Mouse (Mus musculus) testis, postnatal 14 days (tissue): ENCODE results near the gene Slfn3.
"Not testable (repeated sequence)": the region's sequence is repeated elsewhere in the genome, so short reads cannot be mapped to it uniquely, and the experiment has no call there.

ENCODE experiments used
- DNase-seq: peaks from one replicate; pipeline ENCODE4 v3.0.0; 2021; ENCODE audit warnings: low spot score

Slfn3 gene

DNA sequence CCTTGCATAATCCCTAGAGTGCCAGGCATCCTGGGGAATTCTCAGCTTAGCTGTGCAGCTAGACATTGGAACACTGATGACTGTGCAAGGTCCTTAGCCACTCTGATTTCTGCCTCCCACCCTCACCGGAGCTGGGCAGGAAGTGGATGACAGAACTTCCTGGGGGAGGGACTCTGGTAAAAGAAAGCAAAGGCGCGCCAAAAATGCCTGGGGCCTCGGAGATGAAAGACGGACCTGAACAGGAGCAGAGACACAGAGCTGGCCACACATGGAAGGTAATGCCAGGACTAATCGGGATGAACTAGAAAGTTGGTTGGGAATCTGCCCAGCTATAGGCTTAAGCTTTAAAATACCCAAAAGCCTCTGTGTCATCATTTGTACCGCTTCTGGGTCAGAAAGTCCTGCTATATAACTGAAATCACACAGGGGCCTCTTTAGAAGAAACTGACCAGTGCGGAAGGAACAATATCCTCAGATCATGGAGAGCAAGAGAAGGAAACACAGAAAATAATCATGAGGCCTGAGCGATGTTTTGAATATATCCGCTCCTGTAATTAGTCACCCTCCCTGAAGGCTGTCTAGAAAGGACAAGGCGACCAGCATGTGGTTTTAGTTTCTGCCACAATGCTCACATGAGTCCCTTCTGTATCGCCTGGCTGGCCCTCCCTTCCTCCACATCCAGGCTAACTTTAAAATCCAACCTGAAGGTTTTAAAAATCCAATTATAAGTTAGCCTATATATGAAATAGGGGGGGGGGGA, at the start of gene Slfn3:
Gene Slfn3, plus strand, starts transcription at position 197 of the 760 bp plus-strand sequence.
- DNase-seq, result no peak

DNA sequence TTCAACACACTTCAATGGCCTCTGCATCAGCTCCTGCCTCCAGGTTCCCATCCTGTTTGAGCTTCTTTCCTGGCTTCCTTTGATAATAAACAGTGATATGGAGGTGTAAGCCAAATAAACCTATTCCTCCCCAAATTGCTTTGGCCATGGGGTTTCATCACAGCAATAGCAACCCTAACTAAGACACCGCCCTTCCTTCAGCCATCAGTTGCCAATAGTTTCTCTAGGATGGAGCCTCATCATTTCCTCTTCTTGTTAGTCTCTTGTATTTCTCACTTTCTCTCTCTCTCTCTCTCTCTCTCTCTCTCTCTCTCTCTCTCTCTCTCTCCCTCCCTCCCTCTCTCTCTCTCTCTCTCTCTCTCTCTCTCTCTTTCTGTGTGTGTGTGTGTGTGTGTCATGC, 42.2 kb upstream of the Slfn3 start:
- not testable (repeated sequence) for DNase-seq

DNA sequence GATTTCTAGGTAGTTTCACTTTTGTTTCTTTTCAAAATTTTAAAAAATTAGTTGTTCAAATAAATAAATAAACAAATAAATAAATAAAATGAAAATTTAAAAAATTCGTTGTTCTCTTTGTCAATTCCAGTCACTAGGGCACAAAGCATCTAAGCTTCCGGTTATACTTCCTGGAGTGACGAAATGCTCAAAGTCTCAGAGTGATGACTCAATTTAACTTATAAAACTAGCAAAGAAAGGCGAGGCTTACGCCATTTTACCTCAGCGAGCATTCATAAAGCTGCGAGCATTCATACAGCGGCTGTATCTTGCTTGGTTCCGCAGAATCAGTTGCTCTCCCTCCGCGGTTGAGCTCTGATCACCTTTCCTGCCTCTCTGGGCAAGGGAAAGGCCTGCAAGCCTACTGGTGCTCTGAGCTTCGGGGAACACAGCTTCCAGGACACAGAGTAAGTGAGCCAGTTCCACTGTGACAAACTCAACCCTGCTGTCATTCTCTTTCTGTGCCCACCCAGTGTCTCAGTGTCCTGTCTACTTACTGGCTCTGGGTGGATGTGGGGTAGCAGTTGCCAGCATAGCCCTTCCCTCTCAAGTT, 16.1 kb upstream of the Slfn3 start, which contains the start of gene Slfn4:
Gene Slfn4, plus strand, starts transcription at position 239 of the 592 bp plus-strand sequence.
- no peak for DNase-seq

DNA sequence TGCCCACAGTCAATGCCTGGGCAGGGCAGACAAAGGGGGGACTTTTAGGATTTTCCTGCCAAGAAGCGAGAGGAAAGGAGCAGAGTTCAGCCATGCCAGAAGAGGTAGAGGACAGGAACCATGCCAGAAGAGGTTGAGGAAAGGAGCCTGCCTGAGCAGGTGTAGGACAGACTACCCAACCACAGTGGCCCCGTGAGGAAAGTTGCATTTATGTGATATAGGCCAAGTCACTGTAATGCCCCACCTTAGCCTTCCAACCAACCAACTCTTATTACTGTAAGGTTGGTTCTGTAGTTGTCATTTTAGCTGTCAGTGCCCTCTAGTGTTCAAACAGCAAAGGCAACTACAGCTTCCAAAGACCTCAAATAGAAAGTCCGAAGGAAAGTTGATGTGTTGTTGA, 871 bp downstream of the Slfn3 start:
- DNase-seq, result no peak

DNA sequence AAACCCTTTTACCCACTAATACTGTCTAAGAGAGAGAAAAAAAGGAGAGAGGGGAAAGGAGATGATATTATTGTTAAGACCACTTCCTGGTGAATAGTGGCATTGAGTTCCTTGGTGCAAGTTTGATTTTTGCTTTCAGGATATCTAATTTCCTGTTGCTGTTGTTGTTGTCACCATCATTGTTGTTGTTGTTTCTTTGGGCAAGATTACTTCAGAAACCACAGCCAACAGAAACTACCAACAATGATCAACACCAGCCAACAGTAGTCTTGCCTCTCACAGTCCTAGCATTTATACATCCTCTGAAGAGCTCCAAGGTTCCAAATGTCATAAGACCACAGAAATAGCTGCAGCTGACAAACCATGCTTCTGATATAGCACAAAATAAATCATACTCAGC, 13.9 kb downstream of the Slfn3 start:
- no peak for DNase-seq

DNA sequence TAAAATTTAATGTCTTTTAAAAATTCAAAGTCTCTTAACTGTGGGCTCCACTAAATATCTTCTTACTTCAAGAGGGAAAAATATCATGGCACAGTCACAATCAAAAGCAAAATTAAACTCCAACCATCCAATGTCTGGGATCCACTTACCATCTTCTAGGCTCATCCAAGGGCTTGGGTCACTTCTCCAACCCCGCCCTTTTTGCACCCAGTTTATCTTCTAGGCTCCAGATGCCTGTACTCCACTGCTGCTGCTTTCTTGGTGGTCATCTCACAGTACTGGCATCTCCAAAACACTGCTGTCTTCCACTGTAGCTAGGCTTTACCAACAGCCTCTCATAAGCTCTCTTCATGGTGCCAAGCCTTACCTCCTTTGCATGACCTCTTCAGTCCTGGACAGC, 25.0 kb downstream of the Slfn3 start:
- DNase-seq, result no peak

DNA sequence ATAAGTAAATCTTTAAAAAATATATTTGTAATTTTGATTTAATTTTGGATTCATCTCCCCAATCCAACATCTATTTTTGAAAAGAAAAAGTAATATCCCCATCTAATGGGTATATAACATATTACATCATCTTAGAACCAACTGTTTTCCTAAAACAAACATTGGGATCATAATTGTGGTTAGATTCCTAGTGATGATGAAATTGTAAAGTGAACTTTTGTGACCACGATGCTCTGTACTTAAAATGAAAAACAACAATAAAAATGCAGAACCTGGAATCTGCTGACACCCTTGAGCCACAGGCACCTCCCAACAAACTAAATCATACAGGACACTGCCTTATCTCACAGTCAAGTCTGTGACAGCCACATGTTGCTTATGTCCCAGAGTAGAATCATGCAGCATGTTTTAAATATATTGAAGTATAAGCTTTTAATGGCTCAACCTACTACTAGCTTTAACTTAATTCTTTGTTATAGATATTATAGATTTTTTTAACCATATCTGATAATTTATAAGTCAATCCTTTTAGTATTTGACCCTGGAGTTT, 30.3 kb downstream of the Slfn3 start:
- no peak for DNase-seq

DNA sequence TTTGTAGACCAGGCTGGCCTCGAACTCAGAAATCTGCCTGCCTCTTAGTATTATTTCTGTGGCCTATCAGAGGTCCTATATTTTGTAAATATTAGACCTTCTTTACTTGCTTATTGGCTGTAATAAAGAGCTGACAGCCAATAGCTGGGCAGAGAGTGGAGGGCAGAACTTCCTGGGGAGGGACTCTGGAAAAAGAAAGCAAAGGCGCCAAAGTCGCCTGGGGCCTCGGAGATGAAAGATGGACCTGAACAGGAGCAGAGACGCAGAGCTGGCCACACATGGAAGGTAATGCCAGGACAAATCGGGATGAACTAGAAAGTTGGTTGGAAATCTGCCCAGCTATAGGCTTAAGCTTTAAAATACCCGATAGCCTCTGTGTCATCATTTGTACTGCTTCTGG, 32.2 kb downstream of the Slfn3 start:
- DNase-seq, result no peak

DNA sequence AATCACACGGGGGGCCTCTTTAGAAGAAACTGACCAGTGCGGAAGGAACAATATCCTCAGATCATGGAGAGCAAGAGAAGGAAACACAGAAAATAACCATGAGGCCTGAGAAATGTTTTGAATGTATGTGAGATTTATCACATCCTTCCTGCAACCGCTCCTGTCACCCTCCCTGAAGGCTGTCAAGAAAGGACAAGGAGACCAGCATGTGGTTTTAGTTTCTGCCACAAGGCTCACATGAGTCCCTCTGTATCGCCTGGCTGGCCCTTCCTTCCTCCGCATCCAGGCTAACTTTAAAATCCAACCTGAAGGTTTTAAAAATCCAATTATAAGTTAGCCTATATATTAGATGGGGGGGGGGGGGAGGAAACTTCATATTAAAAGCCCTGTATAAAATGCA, 32.7 kb downstream of the Slfn3 start:
- not testable (repeated sequence) for DNase-seq

DNA sequence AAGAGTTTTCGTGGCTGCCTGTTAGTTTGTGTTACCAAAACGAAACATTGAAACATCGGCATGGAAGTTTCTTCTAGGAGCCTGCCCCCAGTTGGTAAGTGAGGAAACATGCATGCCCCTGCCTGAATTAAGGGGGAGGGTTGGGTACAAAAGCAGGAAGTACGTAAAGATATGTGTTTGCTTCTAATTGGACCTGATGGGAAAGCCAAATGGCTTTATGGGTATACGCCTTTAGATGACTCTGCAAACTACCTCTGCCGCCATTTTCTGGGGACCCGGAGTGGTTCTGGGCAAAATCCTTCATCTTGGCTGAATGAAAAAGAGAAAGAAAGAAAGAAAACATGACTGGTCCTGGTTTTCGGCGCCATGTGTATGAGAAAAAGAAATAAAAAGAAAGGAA, 33.1 kb downstream of the Slfn3 start:
- no peak for DNase-seq

DNA sequence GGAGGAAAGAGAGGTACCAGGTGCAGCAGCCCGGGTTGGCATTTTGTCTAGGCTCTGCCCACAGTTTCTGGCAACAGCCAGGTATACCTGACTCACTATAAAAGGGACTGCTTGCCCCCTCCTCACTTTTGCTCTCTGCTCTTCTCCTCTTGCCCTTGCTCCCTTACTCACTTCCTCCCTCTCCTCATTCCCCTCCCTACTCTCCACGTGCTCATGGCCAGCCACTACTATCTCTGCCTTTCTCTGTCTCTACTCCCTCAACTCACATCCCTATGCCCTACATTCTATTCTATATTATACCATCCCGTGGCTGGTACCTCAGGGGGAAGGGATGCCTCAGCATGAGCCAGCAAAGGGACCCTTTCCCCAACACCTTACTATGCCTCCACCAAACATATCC, 33.6 kb downstream of the Slfn3 start:
- no peak for DNase-seq

DNA sequence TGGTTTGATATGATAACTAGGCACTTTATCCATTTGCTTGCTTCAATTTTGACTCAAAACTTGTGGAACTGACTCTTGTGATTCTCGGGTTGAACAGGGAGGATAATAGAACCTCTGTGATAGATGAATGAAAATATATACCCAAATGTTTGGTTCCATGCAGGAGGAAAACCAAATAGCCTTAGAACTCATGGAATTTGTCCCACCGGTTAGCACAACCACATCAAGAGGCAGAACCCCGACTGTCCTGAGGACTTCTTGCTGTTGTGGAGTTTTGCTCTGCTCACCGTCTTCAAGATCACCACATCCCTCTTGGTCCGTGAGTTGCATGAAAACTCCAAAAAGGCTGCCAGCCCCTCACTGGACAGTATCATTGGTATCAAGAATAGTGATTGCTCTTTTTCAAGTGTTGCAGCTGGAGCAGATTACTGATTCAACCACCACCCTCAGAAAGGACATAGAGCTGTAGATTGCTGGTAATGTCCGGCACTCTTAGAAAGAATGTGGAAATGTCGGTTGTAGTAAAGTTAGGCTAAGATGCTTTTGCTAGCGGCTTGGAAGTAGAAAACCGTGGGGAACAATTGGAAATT, 34.3 kb downstream of the Slfn3 start:
- DNase-seq, result no peak

DNA sequence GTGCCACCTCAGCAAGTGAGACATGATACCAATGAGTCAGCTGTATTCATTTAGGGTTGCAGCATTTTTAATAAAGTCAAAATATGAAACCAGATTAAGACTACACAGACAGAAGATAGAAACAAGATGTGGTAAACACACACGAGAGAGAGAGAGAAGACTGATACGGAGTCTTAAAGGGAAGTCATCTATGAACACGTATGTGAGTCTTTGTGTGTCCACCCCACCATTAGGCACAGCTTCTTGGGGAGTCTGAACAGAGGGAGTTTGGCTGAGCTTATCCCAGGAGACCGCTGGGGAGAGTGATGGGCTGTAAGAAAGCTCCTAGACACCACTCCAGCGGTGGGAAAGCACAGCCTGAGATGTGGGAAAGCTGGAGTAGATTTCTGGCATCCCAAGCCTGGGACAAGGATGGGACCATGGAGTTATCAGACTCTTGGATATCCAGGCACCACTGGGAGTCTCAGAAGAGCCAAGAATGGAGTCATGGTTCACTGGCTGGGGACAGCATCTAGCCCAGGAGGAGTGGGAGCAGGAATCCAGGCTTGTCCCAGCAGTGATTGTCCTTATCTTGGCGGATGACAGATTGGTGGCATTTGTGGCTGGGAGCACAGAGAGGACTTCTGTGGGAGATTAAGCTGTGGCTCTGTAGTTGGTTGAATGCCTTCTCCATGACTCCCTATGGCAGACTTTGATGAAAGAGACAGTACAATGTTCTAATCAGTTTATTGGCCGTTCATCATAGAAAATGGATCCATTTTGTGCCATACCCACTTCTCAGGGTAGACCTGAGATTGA, 37.0 kb downstream of the Slfn3 start:
- DNase-seq, result no peak

DNA sequence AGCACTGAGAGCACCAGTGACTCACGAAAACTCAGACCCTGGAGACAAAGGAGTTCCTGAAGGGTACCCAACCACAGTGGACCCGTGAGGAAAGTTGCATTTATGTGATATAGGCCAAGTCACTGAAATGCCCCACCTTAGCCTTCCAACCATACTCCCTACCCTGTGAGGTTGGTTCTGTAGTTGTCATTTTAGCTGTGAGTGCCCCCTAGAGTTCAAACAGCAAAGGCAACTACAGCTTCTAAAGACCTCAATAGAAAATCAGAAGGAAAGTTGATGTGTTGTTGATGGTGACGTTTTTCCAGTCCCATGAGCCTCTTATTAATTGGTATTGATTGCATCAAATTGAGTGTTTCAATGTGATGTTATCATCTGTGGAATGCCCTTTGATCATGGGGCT, 39.8 kb downstream of the Slfn3 start:
- DNase-seq, result no peak

DNA sequence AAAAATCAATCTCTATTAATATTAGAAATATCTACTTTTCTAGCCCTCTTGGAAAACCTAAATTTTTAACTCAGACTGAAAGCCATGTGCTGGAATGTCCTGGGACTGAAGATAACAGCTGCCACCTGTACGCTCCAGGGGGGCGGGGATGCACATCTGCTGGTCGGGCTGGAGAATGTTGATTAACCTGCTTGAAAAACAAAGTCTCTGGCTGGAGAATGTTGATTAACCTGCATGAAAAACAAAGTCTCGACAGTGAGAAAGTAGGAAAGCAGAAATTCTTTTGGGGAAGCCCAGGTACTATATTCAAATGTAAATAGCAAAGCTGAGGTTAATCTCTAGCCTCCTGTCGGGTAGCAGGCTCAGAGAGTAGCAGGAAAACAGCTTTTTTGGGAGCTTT, 42.5 kb downstream of the Slfn3 start:
- DNase-seq, result not testable (repeated sequence)

DNA sequence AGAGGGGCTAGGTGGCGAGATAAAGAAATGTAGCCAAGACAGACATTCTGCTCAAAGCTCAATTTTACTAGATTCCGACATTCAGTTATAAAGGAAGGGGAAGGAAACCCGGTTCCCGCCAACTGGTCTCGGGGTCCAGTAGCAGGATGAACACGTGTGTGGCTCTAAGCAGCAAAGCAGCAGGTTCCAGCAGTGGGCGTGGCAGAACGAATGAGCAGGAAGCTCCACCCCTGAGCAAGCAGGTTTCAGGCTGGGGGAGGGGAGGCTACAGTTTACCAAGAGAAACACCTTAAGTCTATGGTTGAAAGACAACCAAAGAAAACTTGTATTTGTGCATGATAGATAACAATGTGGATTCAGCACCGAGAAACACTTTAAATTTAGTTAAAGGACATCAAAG, 46.3 kb downstream of the Slfn3 start:
- DNase-seq, result not testable (repeated sequence)

DNA sequence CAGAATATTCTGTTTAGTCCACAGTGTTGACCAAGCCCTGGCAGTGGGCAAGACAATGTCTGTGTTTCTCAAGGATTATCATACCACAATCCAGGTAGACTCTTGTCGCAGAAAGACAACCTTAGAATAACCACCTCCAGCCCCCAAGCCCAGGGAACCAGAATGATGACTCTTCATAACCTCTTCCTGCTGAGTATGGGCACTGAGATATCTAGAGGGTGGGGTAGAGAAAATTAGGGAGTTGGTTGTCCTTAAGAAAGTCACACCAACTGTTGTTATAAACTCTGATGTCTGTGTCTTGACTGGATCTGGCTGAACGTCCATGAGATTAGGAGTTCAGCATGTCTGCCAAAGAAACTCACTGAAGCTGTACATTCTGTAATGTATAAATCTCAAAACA, 47.3 kb downstream of the Slfn3 start:
- no peak for DNase-seq

DNA sequence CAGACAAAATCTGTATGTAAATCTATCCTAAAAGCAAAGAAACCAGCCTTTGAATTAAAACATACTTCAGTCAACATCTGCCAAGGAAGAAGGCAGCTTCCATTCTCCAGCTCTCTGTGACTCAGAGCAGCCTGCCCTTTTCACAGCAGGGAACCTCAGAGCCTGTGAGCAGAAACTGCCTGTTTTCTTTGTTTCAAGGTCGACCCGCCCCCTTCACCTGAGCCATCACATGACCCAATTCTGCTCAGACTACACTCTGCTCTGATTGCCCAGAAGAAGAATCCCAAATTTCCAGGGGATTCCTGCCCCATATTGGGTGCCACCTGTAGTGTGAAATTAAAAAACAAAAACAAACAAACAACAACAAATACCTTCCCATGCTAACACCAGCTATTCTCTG, 48.7 kb downstream of the Slfn3 start:
- DNase-seq, result no peak

DNA sequence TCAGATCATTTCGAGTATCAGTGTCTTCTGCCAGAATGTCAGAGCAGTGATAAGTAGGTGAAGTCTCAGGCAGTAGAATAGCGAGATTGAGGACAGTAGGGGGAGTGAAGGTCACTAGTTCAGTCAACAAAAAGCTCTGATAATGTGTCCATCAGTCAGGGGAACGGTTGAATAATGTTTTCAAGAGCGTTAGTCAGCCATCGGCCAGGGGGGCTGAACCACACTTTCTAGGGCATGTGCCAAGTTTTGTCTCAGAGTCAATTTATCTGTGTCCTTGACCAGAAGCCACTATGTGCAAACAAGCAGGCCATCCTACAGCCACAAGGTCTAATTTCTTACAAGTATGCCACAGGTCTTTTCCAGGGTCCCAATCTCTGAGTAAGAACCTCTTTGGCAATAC, 66.1 kb downstream of the Slfn3 start:
- DNase-seq, result peak; percentile 65

DNA sequence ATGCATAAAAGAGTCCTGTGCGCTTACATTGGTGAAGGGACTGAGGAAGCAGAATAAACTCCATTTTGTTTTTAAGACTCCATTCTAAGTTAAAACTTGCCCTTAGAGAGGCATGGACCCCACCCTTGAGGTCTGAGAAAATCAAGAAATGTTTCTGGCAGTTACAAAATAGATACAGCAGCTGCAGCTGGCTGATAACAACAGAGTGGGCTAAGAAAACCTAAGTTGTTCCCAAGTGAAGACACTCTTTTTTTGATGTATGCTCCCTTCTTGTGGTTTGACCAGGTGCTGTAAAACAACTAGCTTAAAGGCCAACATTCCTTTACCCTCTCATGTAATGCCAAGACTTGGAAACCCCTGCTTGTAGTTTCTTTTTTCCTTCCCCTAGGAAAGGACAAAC, 71.5 kb downstream of the Slfn3 start:
- DNase-seq, result no peak

DNA sequence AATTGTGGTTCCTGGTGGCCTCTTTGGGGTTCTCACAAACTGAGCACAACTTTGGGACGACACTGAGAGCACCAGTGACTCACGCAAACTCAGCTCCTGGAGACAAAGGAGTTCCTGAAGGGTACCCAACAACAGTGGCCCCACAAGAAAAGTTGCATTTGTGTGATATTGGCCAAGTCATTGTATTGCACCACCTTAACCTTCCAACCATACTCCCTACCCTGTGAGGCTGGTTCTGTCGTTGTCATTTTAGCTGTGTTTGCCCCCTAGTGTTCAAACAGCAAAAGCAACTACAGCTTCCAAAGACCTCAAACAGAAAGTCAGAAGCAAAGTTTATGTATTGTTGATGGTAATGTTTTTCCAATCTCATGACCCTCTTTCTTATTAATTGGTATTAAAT, 72.0 kb downstream of the Slfn3 start:
- DNase-seq, result no peak
